Mouse (Mus musculus) embryonic fibroblast, embryonic 13.5 days (primary cell): Measurements from ENCODE around the gene Apol9b.

Source experiments
- CTCF ChIP-seq: IDR thresholded peaks from 2 replicates; pipeline ENCODE4 v1.5.1; 2011; ENCODE audit warnings: mild to moderate bottlenecking, control low read depth, low read length, moderate library complexity, borderline replicate concordance; ENCODE audit not compliant: insufficient read depth
- POLR2A ChIP-seq: IDR thresholded peaks from 2 replicates; pipeline ENCODE4 v1.6.1; 2011; ENCODE audit warnings: low read depth, mild to moderate bottlenecking, control low read depth, low read length, moderate library complexity

GRCm38 (mm10) chr15:77752443-77752842 lies 23.6 kb downstream of the Apol9b start:
- no peak for TF ChIP-seq CTCF
- no peak for TF ChIP-seq POLR2A
